Mouse (Mus musculus) forebrain, postnatal 0 days (tissue): ENCODE data around the gene Card11. TPM values are rescaled to one million over a fixed set of nuclear protein-coding genes. Genes with fewer than 3 reads are reported as not detected.

Experiments
- ATAC-seq: fragments of 200-750 bp; cut with Nextera tagmentation; 2 replicates; pipeline ENCODE4 v1.8.0; 2017; ENCODE audit warnings: mild to moderate bottlenecking, moderate library complexity
- DNase-seq: peaks from one replicate; pipeline ENCODE4 v3.0.0-alpha.2; 2015
- H3K27ac ChIP-seq: fragments of 300-500 bp; sonication (generic); 2 replicates; pipeline ENCODE4 v1.5.1; 2014; ENCODE audit warnings: low read depth, mild to moderate bottlenecking, antibody characterized with exemption, low read length, moderate library complexity, mixed read lengths
- H3K27me3 ChIP-seq: fragments of 300-500 bp; sonication (generic); 2 replicates; pipeline ENCODE4 v1.6.1; 2014; ENCODE audit warnings: mild to moderate bottlenecking, low read length, mixed read lengths; ENCODE audit not compliant: insufficient read depth
- H3K36me3 ChIP-seq: fragments of 300-500 bp; sonication (generic); 2 replicates; pipeline ENCODE4 v1.6.1; 2014; ENCODE audit warnings: mild to moderate bottlenecking, moderate library complexity; ENCODE audit not compliant: insufficient read depth
- H3K4me1 ChIP-seq: fragments of 300-500 bp; sonication (generic); 2 replicates; pipeline ENCODE4 v1.6.1; 2014; ENCODE audit warnings: antibody characterized with exemption; ENCODE audit not compliant: insufficient read depth
- H3K4me2 ChIP-seq: fragments of 300-500 bp; sonication (generic); 2 replicates; pipeline ENCODE4 v1.6.1; 2014; ENCODE audit warnings: low read depth, mild to moderate bottlenecking, moderate library complexity
- H3K4me3 ChIP-seq: fragments of 300-500 bp; sonication (generic); 2 replicates; pipeline ENCODE4 v1.5.1; 2014; ENCODE audit warnings: low read depth, low read length, mixed read lengths
- H3K9ac ChIP-seq: fragments of 300-500 bp; sonication (generic); 2 replicates; pipeline ENCODE4 v1.6.1; 2014; ENCODE audit warnings: mild to moderate bottlenecking
- H3K9me3 ChIP-seq: fragments of 300-500 bp; sonication (generic); 2 replicates; pipeline ENCODE4 v1.6.1; 2016; ENCODE audit warnings: low read length
- CTCF ChIP-seq: sonication (generic); IDR thresholded peaks from 2 replicates; pipeline ENCODE4 v1.5.1; 2016; ENCODE audit warnings: antibody characterized with exemption, control low read depth, low read depth
- WGBS: fragments of 180-500 bp; shearing (Covaris S2); extraction: QIAGEN DNeasy Blood & Tissue Kit; methylation state at CpG from one replicate; pipeline ENCODE4 v1.1.7; 2014; 5-methylcytosine and 5-hydroxymethylcytosine counted together
- polyA plus RNA-seq: library from polyadenylated mRNA; unstranded; fragments of >200 nt; fragmentation: Nextera tagmentation; extraction: Ambion mirVana; gene quantifications from 2 replicates; pipeline ENCODE4 v1.2.1, GENCODE M21; 2015
- total RNA-seq: library from RNA; depleted of rRNA; stranded (reverse); fragments of >200 nt; gene quantifications from 2 replicates; pipeline ENCODE4 v1.2.3, GENCODE M21; 2014

Gene Card11
- total and polyA plus RNA-seq, 2 experiments from 2014 or later: not detected

- H3K27ac ChIP-seq: no peak overlapping the region
- WGBS: 33% methylated on average over 18 of the region's 18 CpGs
- peak overlapping the region; percentile 75 for H3K9ac ChIP-seq
- H3K4me2 ChIP-seq: peak overlapping the region; percentile 74
- no peaks in the 10 kb centered on the region for H3K9me3 ChIP-seq
- DNase-seq (peak; percentile 28), ATAC-seq (no peak)
- H3K4me1 ChIP-seq: peaks cover 33% of the 10 kb centered on the region
- peak overlapping the region; percentile 81 for H3K4me3 ChIP-seq
- peak; percentile 45 for TF ChIP-seq CTCF
- no peaks in the 10 kb centered on the region for H3K36me3 ChIP-seq
- H3K27me3 ChIP-seq: no peaks in the 10 kb centered on the region
These were observed 171.1 kb downstream of the Card11 start for GRCm38 (mm10) chr5:140829081-140829910.

DNA sequence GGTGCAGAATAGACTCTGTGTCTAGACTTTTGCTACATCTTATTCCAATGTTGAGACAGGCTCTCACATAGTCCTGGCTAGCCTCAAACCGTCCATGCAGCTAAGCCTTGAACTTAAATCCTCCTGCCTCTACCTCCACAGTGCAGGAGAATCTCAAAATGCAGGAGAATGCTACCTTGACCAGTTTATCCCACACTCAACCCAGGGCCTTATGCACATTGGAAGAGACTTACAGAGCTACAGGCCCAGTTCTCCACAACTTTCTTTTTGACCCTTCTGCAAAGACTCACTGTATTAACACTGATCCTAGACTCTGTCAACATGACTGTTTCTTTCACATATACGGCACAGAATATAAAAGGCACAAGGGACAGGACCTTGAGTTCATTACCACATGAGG lies 172.0 kb downstream of the Card11 start:
- no peak for DNase-seq
- 47% methylated on average over 2 of the region's 2 CpGs for WGBS
- H3K36me3 ChIP-seq: no peaks in the 10 kb centered on the region
- H3K4me2 ChIP-seq: peak overlapping the region; percentile 74
- no peak for ATAC-seq
- no peaks in the 10 kb centered on the region for H3K27me3 ChIP-seq
- H3K4me3 ChIP-seq: peak overlapping the region; percentile 12
- H3K9me3 ChIP-seq: no peaks in the 10 kb centered on the region
- peaks cover 33% of the 10 kb centered on the region for H3K4me1 ChIP-seq
- H3K9ac ChIP-seq: no peak overlapping the region
- no peak for TF ChIP-seq CTCF
- no peak overlapping the region for H3K27ac ChIP-seq

DNA sequence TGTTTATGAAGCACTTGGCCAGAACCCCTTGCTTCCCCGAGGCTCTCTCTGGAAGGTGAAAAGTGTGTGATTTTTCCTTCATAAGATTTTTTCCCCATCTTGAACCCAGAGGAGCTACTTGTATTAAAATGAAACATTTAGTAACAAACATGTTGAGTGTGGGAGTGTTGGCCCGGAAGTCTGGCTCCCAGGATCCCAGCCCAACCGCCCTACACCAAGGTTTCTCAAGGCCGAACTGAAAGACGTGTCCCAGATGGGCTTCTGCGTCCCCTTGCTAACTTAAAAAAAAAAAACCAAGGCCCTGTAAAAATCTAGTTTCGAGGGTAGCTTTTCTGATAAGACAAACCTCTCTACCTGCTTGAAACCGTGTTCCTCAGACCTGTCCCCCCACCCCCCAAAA lies 172.5 kb downstream of the Card11 start:
- 61% methylated on average over 8 of the region's 8 CpGs for WGBS
- H3K27ac ChIP-seq: no peak overlapping the region
- no peak overlapping the region for H3K9ac ChIP-seq
- peak overlapping the region; percentile 74 for H3K4me2 ChIP-seq
- no peaks in the 10 kb centered on the region for H3K9me3 ChIP-seq
- H3K4me3 ChIP-seq: no peak overlapping the region
- no peaks in the 10 kb centered on the region for H3K36me3 ChIP-seq
- TF ChIP-seq CTCF: no peak
- no peak for DNase-seq
- peaks cover 33% of the 10 kb centered on the region for H3K4me1 ChIP-seq
- ATAC-seq: no peak
- no peaks in the 10 kb centered on the region for H3K27me3 ChIP-seq

- ATAC-seq (no peak), DNase-seq (no peak)
- H3K27me3 ChIP-seq: no peaks in the 10 kb centered on the region
- H3K4me3 ChIP-seq: no peak overlapping the region
- no peak overlapping the region for H3K27ac ChIP-seq
- peaks cover 33% of the 10 kb centered on the region for H3K4me1 ChIP-seq
- H3K36me3 ChIP-seq: no peaks in the 10 kb centered on the region
- TF ChIP-seq CTCF: no peak
- H3K9ac ChIP-seq: no peak overlapping the region
- H3K9me3 ChIP-seq: no peaks in the 10 kb centered on the region
- WGBS: 40% methylated on average over 2 of the region's 2 CpGs
- H3K4me2 ChIP-seq: peak overlapping the region; percentile 74; the same call in 1 of the 2 replicates
These were observed 173.0 kb downstream of the Card11 start for GRCm38 (mm10) chr5:140827413-140827812.

DNA sequence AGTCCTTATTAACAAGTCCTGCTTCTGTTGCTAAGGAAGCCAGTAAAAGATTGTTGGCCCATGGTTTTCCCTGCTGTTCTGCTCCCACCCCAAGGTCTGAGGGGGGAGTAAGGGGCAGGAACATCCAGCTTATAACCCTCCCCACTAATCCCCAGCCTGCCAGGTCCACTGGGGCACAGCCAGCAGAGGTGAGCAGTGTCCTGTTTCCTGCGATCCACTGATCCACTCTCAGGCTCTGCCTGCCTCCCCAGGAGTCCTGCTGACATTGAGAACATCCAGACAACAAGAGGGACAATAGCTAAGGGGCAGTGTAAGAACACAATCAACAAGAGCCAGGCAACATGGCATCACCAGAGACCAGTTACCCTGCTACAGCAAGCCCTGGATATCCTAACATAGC lies 173.6 kb downstream of the Card11 start:
- H3K4me1 ChIP-seq: peaks cover 33% of the 10 kb centered on the region
- no peak overlapping the region for H3K27ac ChIP-seq
- TF ChIP-seq CTCF: no peak
- H3K36me3 ChIP-seq: no peaks in the 10 kb centered on the region
- no peak for DNase-seq
- 24% methylated on average over 1 of the region's 1 CpGs for WGBS
- no peaks in the 10 kb centered on the region for H3K27me3 ChIP-seq
- ATAC-seq: no peak
- H3K9me3 ChIP-seq: no peaks in the 10 kb centered on the region
- peak overlapping the region; percentile 13 for H3K4me2 ChIP-seq
- H3K4me3 ChIP-seq: no peak overlapping the region
- no peak overlapping the region for H3K9ac ChIP-seq

GRCm38 (mm10) chr5:140826118-140826517 lies 174.3 kb downstream of the Card11 start:
- H3K4me3 ChIP-seq: no peak overlapping the region
- 95% methylated on average over 1 of the region's 1 CpGs for WGBS
- no peak for TF ChIP-seq CTCF
- H3K9ac ChIP-seq: no peak overlapping the region
- H3K9me3 ChIP-seq: no peaks in the 10 kb centered on the region
- no peak for ATAC-seq
- no peaks in the 10 kb centered on the region for H3K27me3 ChIP-seq
- H3K27ac ChIP-seq: no peak overlapping the region
- no peaks in the 10 kb centered on the region for H3K36me3 ChIP-seq
- DNase-seq: no peak
- H3K4me2 ChIP-seq: no peak overlapping the region
- H3K4me1 ChIP-seq: peaks cover 33% of the 10 kb centered on the region

DNA sequence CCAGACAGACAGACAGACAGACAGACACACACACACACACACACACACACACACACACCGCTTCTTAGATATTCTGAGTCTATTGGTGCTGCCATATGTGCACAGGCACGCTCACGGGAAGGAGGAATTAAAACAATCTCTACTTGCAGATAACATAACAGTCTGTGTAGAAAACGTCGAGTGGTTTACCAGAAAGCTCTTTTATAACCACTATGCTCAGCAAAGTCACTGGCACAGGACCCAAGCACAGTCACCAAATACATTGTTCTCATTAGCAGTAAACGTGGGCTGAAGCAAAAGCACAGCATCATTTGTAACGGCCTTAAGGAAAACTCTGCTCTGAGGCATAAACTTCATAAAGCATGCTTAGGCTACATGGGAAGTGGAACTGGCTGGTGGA lies 176.3 kb downstream of the Card11 start:
- no peak for ATAC-seq

More for the DNA sequence above, 176.3 kb downstream of the Card11 start:
- H3K27me3 ChIP-seq: no peaks in the 10 kb centered on the region
- H3K27ac ChIP-seq: no peak overlapping the region
- H3K9ac ChIP-seq: no peak overlapping the region
- no peaks in the 10 kb centered on the region for H3K9me3 ChIP-seq
- H3K36me3 ChIP-seq: no peaks in the 10 kb centered on the region
- WGBS: 72% methylated on average over 7 of the region's 7 CpGs
- no peak for DNase-seq
- H3K4me3 ChIP-seq: no peak overlapping the region
- H3K4me1 ChIP-seq: peaks cover 28% of the 10 kb centered on the region
- no peak for TF ChIP-seq CTCF
- no peak overlapping the region for H3K4me2 ChIP-seq
